Mouse (Mus musculus) erythroid progenitor cell, adult 5-6 weeks (primary cell): ENCODE data around the gene Dnah2. TPM values are rescaled to one million over a fixed set of nuclear protein-coding genes. Genes with fewer than 3 reads are reported as not detected.
A peak's percentile ranks its signal among the peaks of the same experiment; 100 is the strongest.

ENCODE experiments used
- ATAC-seq: replicated peaks from 2 replicates; pipeline ENCODE4 v1.8.0; 2016; ENCODE audit warnings: moderate number of reproducible peaks, mild to moderate bottlenecking, moderate TSS enrichment, inconsistent platforms; ENCODE audit not compliant: poor library complexity, low FRiP score, severe bottlenecking
- total RNA-seq, 2 experiments: library from RNA; stranded (forward) in 1 of 2; stranded (reverse) in 1 of 2; fragments of 150-400 nt in 1 of 2; fragments of 186-747, 209-891 nt in 1 of 2; gene quantifications; 2 replicates each; pipeline versions ENCODE4 v1.2.3 to v1.2.4; 2015 to 2017; ENCODE audit warnings: low replicate concordance in 2 of 2

Gene Dnah2
- total RNA-seq, 2 experiments from 2014 or later = not detected

GRCm38 (mm10) chr11:69399201-69400082, 149.5 kb downstream of the Dnah2 start:
- ATAC-seq = no peak

- no peak for ATAC-seq
Measured at GRCm38 (mm10) chr11:69398486-69399200, 150.3 kb downstream of the Dnah2 start.

- ATAC-seq = no peak
Measured at GRCm38 (mm10) chr11:69398059-69398458, 150.9 kb downstream of the Dnah2 start, which contains the start of gene Tmem88. Tmem88 (minus strand) TSS chr11:69398234.

GRCm38 (mm10) chr11:69397581-69398057, 151.3 kb downstream of the Dnah2 start:
- no peak for ATAC-seq

GRCm38 (mm10) chr11:69396772-69397171, 152.1 kb downstream of the Dnah2 start:
- ATAC-seq = no peak

- ATAC-seq = peak; percentile 89
Measured at GRCm38 (mm10) chr11:69395634-69396373, 153.1 kb downstream of the Dnah2 start.

GRCm38 (mm10) chr11:69395235-69395633, 153.7 kb downstream of the Dnah2 start, which contains the start of the genes Naa38 and Cyb5d1:
Naa38 (plus strand) TSS chr11:69395487.
Cyb5d1 (minus strand) TSS chr11:69395631.
- peak; percentile 81 for ATAC-seq

GRCm38 (mm10) chr11:69394591-69395167, 154.2 kb downstream of the Dnah2 start:
- peak; percentile 6; the same call in 1 of the 2 replicates for ATAC-seq

GRCm38 (mm10) chr11:69390400-69391034, 158.4 kb downstream of the Dnah2 start:
- 0 out of 2 replicates have a peak, but pooled peaks have one; percentile 48 for ATAC-seq

GRCm38 (mm10) chr11:69389531-69390399, 159.1 kb downstream of the Dnah2 start:
- ATAC-seq = no peak

- ATAC-seq = no peak
Measured at GRCm38 (mm10) chr11:69388680-69389079, 160.2 kb downstream of the Dnah2 start.

GRCm38 (mm10) chr11:69386758-69387157, 162.2 kb downstream of the Dnah2 start:
- no peak for ATAC-seq

- no peak for ATAC-seq
Measured at GRCm38 (mm10) chr11:69384979-69385378, 163.9 kb downstream of the Dnah2 start.

GRCm38 (mm10) chr11:69382478-69383105, 166.3 kb downstream of the Dnah2 start:
- no peak for ATAC-seq

GRCm38 (mm10) chr11:69381356-69381755, 167.6 kb downstream of the Dnah2 start:
- ATAC-seq = no peak

- no peak for ATAC-seq
Measured at GRCm38 (mm10) chr11:69379600-69379999, 169.3 kb downstream of the Dnah2 start.

GRCm38 (mm10) chr11:69377766-69378165, 171.1 kb downstream of the Dnah2 start:
- ATAC-seq = no peak

- ATAC-seq = no peak
Measured at GRCm38 (mm10) chr11:69375646-69376045, 173.3 kb downstream of the Dnah2 start.
